Mouse (Mus musculus) urinary bladder, adult 2 months (tissue): ENCODE measurements around the gene Aipl1. TPM values are rescaled to one million over a fixed set of nuclear protein-coding genes. Genes with fewer than 3 reads are reported as not detected.

Source experiments
- DNase-seq: peaks from one replicate; pipeline ENCODE4 v3.0.0; 2022; ENCODE audit warnings: low spot score
- polyA plus RNA-seq: library from polyadenylated mRNA; depleted of rRNA; stranded (reverse); fragments of >200 nt; gene quantifications from 2 replicates; pipeline ENCODE4 v1.2.3, GENCODE M21; 2012; rRNA removed

Gene Aipl1
- polyA plus RNA-seq, result 0.32 and 0.41 TPM in 2 replicates

DNA sequence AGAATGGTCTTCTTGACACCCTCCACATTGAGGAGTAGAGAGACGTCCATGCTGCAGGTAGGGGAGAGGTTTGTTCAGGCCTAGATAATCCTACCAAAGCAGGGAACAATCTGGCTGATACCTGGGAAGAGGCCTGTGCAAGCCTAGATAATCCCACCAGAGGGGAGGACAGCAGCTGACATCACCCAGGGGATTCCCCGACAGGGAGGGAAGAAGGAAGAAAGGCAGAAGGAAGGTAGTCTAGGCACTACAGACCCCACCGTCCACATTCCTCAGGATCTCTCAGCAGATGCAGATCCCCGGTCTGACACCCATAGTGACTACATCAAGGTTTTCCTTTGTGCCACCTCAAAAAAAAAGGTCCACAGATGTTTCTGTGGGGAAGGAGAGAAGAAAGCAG is at the start of gene Aipl1:
Gene Aipl1, minus strand, starts transcription at position 101 of the 400 bp plus-strand sequence.
- DNase-seq, result no peak

DNA sequence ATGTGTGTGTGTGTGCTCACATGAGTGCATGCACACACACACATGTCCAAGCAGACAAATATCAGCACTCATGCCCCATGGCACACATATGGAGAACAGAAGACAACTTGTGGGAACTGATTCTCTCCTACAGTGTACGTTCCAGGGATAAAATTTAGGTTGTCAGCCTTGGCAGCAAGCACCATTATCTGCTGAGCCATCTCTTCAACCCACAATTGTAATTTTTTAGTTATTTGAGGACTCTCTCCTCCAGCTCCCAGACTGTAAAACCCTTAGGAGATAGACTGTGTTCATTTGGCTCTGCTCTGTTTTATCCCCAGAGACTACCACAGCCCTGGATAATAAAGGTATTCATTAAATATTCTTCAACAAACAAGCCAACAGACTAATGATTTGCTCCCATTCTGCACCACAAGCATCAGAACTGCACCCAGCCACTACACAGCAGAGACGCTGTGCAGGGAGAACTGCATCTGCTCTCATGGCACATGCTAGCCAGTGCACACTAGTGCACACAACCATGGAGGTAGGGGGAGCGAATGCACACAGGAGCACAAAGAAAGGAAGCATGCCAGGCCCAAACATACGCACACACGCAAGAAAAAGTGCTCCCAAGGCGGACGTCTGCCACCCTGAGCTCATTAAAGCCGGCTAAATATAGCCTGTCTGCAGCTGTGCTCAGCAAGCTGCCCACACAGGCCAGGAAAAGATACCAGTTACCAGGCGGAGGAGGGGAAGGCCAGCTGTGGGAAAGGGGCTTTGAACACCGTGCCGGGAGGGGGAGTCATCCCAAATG is 49.1 kb upstream of the Aipl1 start:
- no peak for DNase-seq

DNA sequence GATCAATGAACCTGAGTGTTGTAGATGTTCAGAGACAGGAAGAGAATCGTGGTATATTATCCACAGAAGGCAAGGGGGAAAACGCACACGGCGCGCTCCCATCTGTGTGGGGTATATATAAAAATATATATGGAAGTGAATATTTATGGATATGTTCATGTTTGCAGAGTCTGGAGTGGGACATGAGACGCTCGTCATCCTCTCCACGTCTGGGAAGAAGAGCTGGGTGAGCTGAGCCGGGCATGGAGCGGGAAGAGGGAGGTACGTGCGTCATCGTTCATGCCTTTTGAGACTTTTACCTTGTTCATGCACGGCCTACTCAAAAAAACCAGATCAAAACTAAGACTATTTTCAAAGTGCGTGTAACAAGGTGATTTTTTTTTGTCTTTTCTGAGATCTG is 47.0 kb upstream of the Aipl1 start:
- DNase-seq, result no peak

DNA sequence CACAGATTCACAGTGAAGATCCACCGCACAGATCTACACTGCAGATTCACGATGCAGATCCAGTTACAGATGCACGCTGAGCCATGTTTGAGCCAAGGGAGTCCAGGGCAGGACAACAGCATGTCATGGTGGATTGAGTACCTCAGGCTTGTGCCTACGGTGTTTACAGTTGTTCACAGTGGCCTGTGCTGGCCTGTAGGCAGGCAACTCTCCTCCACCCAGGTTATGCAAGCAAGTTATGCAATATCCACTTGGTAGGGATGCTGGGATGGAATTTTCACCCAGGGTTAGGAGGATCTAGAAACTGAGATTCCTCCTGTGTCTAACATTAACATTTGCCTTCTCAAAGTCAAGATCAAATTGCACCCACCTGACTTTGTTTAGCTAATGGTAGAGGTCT is 45.3 kb upstream of the Aipl1 start:
- DNase-seq, result no peak

DNA sequence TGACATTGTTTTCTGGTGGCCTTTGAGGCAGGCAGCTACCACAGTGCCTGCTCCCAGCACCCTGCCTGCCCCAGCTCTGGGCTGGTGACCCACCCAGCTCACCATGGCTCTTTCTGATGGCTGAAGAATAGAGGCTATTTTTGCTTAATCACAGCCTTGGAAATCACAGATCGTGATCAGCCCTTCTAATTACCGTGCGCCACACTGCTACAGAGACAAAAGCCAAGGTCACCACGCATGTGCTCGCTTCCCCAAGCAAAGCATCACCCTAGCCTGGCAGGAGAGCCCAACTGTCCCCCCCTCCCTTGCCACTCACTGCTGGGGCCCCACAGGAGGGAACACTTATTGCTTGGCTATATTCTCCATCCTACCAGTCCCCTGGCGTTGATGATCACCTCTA is 43.2 kb upstream of the Aipl1 start:
- no peak for DNase-seq

DNA sequence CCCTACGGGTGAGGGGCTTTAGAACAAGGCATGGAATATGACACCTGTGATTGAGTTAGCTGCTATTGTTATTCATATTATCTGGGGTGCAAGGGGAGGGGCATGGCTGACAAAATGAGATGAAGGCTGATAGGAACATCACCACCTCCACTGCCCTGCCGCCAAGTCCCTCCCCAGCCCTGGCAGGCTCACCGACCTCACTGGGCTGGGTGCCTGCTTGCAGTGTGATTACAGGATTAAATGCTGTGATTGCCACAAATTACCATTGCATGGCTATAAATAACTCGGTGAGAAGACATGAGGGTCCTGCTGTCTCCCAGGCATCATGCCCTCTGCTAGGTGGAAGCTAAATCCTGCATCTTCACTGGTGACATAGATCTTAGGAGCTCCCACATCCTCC is 41.3 kb upstream of the Aipl1 start:
- DNase-seq, result no peak

DNA sequence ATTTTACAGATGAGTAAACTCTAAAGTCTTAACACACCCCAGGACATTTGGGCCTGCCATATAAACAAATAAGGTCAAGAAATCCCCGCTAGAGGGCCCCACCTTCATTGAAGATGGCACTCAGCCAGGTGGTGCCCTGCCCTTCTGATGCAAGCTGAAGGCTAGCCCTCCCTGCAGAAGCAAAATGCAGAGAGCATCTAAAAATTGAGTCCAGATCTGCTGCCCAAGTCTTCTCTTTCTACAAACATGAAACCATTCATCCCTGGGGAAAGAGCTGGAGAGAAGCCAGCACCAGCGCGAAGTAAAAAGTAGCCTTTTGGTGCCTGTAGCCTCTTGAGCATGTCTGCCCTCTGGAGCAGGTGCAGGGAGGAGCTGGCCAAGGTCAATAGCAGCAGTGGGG is 40.7 kb upstream of the Aipl1 start:
- no peak for DNase-seq

DNA sequence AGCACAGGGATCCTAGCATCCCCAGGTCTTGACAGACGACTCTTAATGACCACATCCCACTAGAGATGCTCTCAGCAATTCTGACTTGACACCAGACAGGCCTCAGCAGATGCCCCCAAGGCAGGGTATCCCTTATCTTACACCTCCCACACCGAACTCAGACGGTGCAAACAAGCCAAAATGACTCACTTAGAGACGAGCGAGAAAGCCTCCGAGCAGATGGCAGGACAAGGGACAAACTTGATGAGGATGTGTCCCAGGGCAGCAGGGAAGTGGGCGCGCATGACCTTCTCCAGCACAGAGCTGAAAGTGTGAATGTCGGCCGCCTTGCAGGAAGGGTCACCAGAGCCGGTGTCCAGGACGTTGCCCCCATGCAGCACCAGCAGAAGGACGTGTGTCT is 36.9 kb upstream of the Aipl1 start:
- DNase-seq, result no peak

DNA sequence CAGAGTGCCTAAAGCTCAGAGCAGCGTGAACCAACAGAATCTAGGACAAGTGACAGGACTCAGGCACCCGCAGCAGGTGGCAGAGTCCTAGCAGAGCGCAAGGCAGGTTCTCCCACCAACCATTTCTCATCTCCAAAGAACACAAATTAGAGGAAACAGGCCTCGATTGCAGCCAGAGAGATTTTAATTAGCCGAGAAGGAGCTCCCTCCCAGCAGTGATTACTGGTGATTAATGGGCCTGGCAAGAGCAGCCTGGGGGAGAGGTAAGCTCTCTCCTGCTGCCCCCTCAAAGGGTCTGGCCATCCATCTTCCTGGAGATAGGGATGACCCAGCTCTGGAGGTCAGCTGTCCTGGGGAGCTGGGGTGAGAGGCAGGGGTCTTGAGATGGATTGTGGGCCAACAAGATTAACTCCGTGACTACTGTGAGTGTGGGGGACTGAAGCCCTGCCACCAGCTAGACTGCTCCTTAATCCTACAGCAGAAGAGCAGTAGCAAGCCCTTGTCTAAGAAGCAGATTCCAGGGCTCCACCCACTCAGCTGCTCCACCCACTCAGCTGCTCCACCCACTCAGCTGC is 35.1 kb upstream of the Aipl1 start:
- no peak for DNase-seq

DNA sequence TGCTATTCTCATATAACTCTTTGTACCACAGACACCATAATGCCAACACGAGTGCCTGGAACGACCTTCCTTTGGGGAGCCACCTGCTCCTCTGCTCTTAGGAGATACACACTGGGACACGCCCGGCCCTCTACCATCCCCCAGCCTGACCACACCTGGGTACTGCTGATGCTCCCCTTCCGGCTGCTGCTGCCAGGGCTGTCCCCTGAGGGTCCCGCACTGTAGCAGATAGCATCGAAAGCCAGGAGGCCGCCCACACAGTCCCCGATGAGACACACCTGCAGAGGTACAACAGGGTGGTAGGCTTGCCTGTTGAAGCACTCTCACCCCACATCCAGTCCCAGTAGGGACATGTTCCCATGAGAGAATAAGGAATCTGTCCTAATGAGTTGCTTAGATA is 33.4 kb upstream of the Aipl1 start:
- no peak for DNase-seq

DNA sequence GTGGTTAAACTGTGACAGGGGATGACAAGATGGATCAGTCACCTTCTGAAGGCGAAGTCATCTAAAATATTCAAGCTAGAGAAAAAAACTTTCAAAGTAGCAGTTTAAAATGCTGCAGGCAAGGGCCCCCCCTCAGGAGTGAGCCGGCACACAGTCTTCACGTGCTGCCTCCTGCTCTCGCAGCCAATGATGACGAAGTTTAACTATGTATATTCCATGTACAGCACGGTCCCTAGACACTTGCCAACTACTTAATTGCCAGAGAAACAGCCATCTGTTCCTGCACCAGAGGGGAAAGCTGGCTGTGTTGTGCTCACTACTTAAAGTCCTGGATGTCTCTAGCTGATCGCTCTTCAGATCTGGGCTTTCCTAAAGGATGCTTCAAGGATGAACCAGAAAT is 30.7 kb upstream of the Aipl1 start:
- DNase-seq, result no peak

DNA sequence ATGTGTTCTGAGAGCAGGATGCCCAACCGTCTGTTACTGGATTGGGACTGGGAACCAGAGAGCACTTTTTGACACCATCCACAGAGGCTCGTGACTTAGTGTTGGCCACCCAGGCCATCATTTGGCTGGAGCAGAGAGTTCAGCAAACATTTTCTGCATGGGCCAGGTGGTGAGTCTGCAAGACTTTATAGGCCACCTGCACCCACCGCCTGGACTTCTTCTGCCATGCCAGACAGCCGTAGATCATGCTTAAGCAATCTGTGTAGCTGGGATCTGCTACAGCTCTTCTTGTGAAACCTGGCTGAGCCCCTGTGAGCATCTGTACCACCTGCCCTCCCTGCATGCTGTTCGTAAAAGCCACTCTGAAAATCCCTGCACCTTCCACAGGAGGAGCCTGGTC is 30.0 kb upstream of the Aipl1 start:
- no peak for DNase-seq

DNA sequence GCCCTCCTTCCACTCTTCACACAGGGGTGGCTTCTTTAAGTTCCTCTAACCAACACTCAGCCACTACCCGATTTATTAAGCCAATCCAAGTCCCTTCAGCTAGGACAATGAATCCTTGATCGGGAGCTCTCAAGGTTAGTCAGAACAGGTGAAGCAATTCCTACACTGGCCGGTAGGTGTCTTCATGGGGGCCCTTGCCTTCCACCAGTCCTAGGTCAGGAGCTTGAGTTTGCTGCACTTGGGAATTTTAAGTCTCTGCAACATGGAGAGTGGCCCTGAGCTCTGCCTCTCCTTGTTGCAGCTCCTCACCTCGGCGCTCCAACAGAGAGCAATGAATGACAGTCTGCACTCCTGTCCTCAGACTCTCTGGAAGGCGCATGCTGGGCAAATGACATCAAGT is 29.0 kb upstream of the Aipl1 start:
- no peak for DNase-seq

DNA sequence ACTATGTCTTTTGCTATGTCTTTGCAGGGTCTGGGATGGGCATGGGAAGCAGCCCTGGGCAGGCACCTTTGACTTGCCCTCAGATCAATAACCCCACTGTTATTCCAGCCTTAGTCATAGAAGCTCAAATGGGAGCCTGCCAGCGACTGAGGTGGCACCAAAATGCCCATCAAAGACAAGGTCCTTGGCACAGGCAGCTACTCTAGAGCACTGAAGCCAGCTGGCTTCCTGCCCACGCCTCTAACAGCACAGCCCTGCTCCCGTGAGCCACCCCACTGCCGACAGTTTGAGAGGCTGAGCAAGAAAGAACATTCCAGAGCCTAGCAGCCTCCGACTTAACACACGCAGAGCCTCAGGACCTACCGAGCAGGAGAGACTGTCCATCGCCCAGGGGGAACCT is 27.8 kb upstream of the Aipl1 start:
- no peak for DNase-seq

DNA sequence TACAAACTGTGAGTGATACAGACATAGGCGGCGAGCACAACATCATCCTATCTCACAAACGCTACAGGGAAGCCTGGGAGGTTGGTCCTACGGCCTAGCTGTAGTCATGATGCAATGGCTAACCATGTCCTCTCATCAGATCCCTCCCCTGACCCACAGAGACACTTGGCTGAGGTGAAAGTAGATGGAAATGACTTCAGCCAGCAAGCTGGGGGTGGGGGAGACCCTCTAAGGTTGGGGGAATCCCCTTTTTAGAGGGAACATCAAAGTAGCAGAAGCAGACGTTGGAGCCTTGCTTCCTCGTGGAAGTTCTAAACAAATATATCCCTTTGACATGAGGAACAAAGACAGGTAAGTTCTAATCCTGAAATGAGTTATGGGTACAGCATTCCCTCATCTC is 27.1 kb upstream of the Aipl1 start:
- no peak for DNase-seq

DNA sequence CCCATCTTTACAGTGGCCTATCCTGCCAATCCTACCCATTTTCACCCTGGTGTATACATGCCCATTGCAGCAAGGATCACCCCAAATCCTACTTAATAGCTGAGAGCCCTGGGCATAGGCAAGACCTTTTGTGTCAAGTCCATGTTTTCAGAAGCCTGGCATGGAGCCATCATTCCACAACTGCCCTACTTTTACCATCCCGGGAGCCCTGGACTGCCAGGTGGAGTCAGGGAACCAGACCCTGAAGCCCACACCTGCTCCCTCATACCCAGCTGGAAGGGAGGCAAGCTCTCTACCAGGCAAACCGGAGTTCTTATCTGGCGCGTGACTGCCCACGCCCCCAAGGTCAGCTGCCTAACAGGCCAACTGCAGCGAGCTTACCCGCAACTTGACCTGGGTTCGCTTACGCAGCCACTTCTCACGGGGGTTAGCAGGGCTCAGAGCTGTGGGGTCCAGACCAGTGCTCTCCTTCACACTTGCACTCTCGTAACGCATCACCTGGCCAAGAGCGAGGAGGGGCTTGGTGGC is 23.8 kb upstream of the Aipl1 start:
- no peak for DNase-seq

DNA sequence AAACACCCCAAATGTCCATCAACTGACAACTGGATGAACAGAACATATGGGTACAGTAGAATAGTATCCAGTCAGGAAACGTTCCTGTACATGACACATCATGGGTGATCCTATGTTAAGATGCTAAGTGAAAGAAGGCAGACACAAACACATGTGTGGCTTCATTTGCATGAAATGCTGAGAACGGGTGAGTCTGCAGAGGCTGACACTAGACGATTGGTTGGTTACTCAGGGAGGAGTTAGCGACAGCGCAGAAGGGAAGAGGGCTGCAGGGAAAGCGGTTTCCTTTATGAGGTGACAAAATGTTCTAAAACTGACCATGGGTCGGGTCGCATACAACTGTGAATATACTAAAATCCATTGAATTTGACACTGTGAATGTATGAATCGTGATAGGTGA is 23.1 kb upstream of the Aipl1 start:
- DNase-seq, result no peak

DNA sequence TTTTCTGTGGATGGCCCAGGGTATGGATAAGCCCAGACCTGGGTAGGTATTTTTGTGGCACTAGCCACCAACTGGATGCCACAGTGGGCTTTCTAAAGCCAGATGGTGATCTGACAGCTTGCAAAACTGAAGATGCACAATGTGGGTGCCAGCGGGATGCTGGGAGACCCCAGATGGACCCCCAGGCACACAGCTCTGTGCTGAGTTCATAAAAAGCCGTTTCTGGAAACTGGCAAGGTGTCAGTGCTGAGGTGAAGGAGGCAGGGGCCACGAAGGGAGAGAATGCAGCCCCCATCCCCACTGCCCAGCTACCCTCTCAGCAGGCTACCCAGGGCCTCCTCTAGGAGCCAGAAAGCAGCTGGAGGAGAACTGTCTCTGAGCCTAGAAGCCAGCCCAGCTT is 19.9 kb upstream of the Aipl1 start:
- DNase-seq, result no peak

DNA sequence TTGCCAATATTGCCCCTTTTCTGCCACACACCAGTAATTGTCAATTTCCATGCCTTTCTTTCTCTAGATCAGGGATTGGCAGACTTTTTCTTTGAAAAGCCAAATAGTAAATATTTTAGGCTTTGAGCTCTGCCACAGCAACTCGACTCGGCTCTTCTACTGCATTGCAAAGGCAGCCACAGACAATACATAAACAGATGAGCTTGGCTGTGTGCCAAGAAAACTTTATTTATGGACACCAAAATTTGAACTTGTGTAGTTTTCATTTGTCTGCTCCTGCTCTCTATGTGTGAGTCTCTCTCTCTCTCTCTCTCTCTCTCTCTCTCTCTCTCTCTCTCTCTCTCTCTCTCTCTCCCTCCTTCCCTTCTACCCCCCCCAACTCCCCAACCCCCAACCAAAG is 17.9 kb upstream of the Aipl1 start:
- no peak for DNase-seq

DNA sequence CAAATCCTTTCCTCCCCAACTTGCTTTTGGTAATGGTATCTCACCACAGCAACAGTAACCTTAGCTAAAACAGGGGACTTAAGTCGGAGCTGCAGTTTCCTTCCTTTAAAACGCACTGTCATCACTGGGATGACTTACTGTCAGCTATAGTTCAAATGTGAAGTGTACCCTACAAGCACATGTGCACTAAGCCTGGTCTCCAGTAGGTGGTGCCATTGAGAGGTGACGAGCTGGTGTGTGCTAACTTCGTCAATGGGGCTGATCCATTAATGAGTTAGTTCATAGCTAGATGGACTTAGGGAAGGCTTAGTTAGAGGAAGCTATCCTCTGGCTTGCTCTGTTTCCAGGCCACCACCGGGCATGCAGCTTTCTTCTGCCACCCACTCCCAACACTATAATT is 15.3 kb upstream of the Aipl1 start:
- DNase-seq, result no peak

DNA sequence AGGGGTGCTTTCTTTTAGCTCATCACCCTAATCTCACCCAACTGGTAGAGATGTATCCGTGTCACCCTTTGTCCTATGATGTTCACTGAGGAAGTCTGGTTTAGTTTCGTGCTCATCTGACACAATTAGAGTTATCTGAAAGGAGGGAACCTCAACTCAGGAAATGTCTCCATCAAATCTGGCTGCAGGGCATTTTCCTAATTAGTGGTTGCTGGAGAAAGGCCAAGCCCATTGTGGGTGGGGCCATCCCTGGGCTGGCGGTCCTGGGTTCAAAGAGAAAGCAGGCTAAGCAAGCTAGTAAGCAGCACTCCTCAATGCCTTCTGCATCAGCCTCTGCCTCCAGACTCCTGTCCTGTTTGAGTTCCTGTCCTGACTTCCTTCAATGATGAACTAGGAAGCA is 14.9 kb upstream of the Aipl1 start:
- DNase-seq, result no peak

DNA sequence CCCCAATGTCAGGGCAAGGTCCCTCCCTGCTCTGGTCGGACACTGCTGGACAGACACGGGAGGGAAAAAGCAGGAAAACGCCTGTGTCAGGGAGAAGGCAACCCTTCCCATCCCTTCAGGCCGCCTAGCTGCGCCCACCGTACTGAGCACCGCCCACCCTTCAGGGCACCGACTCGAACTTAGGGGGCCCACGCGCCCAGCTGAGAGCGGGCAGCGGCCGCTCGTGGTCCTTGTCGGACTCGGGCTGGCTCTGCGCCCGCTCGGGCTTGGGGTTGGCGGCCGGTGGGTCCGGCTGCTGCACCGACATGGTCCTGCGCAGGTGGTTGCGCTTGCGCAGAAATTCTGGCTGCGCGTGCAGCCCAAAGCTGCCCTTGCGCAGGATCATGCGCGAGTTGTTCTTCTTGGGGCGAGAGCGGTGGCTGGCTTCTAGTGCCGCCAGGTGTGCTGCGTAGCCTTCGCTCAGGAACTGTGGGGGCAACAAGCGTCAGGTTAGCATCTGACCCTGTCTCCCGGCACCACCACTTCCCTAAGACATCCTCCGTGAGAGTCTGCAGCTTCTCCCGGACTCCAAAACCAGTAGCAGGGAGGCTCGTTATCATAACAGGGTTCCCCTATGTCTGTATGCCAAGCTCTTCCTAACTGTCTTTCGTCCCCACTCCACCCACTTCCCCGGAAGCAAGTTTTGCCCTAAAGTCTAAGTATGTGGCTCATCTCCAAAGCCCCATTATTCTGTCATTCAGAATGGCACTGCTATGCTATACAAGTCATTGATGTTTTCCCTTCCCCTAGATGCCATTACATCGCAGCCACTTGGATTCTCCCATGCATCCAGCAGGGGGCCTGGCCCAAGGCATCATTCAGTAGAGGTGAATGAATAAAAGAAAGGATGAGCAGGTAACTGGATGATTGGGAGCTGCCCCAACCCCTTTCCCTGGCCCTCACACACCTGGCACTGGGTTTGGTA is 13.9 kb upstream of the Aipl1 start:
- no peak for DNase-seq
